Mouse (Mus musculus) spleen, adult 2 months (tissue): ENCODE data around the gene Arhgap30.

Experiments
- CTCF ChIP-seq: fragments of 200-500 bp; IDR thresholded peaks from 2 replicates; pipeline ENCODE4 v1.5.1; 2011; ENCODE audit warnings: mild to moderate bottlenecking, inconsistent platforms; ENCODE audit not compliant: insufficient read depth, insufficient read length, insufficient replicate concordance; ENCODE audit errors: extremely low read depth
- POLR2A ChIP-seq: fragments of 200-500 bp; IDR thresholded peaks from 2 replicates; pipeline ENCODE4 v1.6.1; 2011; ENCODE audit warnings: low read depth, low read length, inconsistent platforms

- no peak for TF ChIP-seq CTCF
- no peak for TF ChIP-seq POLR2A
Measured at GRCm38 (mm10) chr1:171451001-171451400, 62.2 kb downstream of the Arhgap30 start.
